Mouse (Mus musculus): Measurements from ENCODE around the gene Kmo.

The Kmo gene

DNA sequence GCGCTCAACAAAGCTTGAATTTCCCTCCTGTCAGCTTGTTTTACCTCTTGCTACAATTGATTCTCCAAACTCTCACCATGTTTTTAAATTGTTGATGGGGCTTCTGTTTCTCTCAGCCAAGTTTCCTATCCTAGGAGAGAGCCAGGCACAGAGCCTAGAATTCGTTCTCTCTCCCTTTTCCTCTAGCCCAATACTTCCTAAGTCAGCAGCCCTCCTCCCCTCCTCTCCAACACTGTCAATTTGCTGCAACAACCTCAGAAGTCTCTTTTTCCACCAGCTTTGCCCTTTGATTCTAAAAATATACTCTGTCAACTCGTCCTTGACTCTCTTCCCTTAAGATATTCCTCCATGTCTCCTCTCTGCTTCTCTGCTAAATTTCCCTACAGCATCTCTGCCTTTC lies 79.2 kb downstream of the Kmo start:
- no peak for DNase-seq

DNA sequence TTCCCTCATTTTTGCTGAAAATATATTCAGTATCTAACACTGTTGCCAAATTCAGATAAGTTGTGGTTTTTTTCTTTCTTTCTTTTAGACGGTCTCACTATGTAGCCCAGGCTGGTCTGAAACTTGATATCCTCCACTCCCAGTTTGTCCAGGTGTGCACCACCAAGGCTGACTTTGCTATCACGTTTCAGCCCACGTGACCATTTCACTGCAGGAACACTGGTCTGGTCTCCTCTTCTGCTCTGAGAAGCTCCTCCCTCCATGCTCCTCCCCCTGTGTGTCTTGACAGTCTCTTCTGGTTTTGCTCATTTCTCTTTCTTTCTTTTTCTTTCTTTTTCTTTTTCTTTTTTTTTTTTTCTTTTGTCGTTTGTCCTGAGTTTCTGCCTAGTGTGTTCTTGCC lies 79.6 kb downstream of the Kmo start:
- no peak for DNase-seq

DNA sequence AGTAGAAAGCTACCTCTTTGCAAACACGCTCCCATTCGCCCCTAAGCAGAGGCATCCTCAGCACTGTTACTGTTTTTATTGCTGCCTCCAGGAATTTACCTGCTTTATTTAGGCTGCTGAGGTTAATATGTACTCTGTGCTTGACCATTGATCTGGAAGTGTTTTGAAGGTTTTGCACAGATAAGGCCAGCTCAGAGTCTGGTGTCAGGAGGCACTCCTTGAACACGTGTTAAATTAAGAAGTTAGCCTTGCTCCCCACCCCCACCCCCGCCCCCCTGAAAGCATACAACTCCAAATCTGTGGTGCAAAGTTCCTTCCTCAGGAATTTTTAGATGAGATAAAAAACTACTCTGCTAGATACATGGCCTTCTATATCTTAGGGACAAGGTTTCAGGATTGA lies 81.0 kb downstream of the Kmo start:
- DNase-seq = no peak

DNA sequence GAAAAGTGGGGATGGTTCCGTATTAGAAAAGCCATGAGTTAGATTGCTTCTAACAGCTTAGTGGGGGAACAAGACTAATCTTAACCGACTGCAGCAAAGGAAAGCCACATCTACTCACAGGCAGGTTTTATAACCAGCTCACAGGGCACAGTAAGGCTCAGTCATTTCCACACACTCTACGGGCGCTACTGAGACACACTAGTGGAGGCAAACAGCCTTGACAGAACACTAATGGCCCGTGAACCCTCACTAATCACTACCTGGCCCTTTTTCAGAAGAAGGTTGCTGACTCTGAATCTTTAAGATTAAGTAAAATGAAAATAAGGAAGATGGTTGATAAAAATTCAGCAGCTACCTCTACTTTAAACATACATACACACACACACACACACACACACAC lies 87.4 kb downstream of the Kmo start:
- no peak for DNase-seq

DNA sequence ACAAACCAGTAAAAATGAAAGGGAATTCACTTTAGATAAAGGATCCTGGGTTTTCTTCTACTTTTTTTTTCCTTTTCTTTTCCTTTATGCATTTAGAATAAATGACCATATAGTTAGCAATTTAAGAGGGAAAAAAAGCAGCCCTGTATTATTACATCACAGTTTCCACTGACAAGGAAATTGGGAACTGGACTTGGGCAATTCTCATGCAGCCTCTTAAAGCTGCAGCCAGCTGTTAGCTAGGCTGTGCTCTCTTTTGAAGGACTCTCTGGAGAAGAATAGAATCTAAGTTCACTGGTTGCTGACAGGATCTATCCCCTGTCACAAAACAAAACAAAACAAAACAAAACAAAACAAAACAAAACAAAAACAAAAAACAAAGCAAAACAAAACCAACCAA lies 87.8 kb downstream of the Kmo start:
- no peak for DNase-seq

All from layer of hippocampus, adult 9-11 months (tissue).